Mouse (Mus musculus) heart, embryonic 11.5 days (tissue): ENCODE results near the gene Trhde. TPM values are rescaled to one million over a fixed set of nuclear protein-coding genes. Genes with fewer than 3 reads are reported as not detected.

ENCODE experiments used
- ATAC-seq: fragments of 200-750 bp; cut with Nextera tagmentation; replicated peaks from 2 replicates; pipeline ENCODE4 v1.8.0; 2017; ENCODE audit warnings: moderate library complexity; ENCODE audit not compliant: insufficient number of reproducible peaks, low FRiP score, low TSS enrichment
- H3K27ac ChIP-seq: fragments of 300-500 bp; sonication (generic); 2 replicates; pipeline ENCODE4 v1.5.1; 2014; ENCODE audit warnings: mild to moderate bottlenecking, low read depth, low read length
- H3K27me3 ChIP-seq: fragments of 300-500 bp; sonication (generic); 2 replicates; pipeline ENCODE4 v1.6.1; 2014; ENCODE audit warnings: mild to moderate bottlenecking, low read length, mixed read lengths; ENCODE audit not compliant: control insufficient read depth, insufficient read depth
- H3K36me3 ChIP-seq: fragments of 300-500 bp; sonication (generic); 2 replicates; pipeline ENCODE4 v1.6.1; 2014; ENCODE audit warnings: mild to moderate bottlenecking, low read length, moderate library complexity, mixed read lengths; ENCODE audit not compliant: control insufficient read depth, insufficient read depth
- H3K4me1 ChIP-seq: fragments of 300-500 bp; sonication (generic); 2 replicates; pipeline ENCODE4 v1.6.1; 2014; ENCODE audit warnings: low read length; ENCODE audit not compliant: control insufficient read depth, insufficient read depth
- H3K4me2 ChIP-seq: fragments of 300-500 bp; sonication (generic); 2 replicates; pipeline ENCODE4 v1.6.1; 2014; ENCODE audit warnings: mild to moderate bottlenecking, moderate library complexity
- H3K4me3 ChIP-seq: fragments of 300-500 bp; sonication (generic); 2 replicates; pipeline ENCODE4 v1.5.1; 2014; ENCODE audit warnings: low read depth, low read length
- H3K9ac ChIP-seq: fragments of 300-500 bp; sonication (generic); 2 replicates; pipeline ENCODE4 v1.6.1; 2014; ENCODE audit warnings: mild to moderate bottlenecking, low read depth, low read length, moderate library complexity
- H3K9me3 ChIP-seq: fragments of 300-500 bp; sonication (generic); replicated peaks from 2 replicates; pipeline ENCODE4 v1.6.1; 2016; ENCODE audit warnings: low read length; ENCODE audit not compliant: control insufficient read depth
- WGBS: fragments of 180-500 bp; shearing (Covaris S2); extraction: QIAGEN DNeasy Blood & Tissue Kit; methylation state at CpG from one replicate; pipeline ENCODE4 v1.1.7; 2014; ENCODE audit not compliant: insufficient replicate concordance; 5-methylcytosine and 5-hydroxymethylcytosine counted together
- polyA plus RNA-seq: library from polyadenylated mRNA; unstranded; fragments of >200 nt; fragmentation: Nextera tagmentation; extraction: Ambion mirVana; gene quantifications from 2 replicates; pipeline ENCODE4 v1.2.1, GENCODE M21; 2014

Trhde gene
- polyA plus RNA-seq, 1 experiment from 2014 or later = 0.13 TPM

DNA sequence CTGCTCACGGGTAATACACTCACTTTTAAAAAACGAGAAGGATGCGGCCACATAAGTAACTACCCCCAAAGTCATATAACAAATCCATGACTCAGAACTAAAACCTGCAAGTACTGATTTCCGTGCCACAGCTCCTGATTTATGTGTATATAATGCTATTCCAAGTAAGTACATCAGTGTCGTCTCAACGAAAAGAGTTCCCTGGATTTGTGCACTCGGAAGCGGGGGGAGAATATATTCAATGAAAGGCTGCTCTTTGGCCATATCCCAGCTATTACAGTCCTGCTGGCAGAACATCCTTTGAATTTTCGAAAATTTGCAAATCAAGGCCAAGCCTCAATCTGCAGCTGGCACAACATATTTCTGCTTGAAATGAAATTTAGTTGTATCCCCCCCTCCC lies 43.5 kb downstream of the Trhde start:
- H3K36me3 ChIP-seq = no peaks in the 10 kb centered on the region
- no peak overlapping the region for H3K4me3 ChIP-seq
- H3K4me2 ChIP-seq = no peak overlapping the region
- H3K4me1 ChIP-seq = no peaks in the 10 kb centered on the region
- H3K27ac ChIP-seq = no peak overlapping the region
- 84% methylated on average over 9 of the region's 9 CpGs for WGBS
- H3K27me3 ChIP-seq = no peaks in the 10 kb centered on the region
- H3K9ac ChIP-seq = no peak overlapping the region
- no peaks in the 10 kb centered on the region for H3K9me3 ChIP-seq
- ATAC-seq = no peak

- H3K4me2 ChIP-seq = no peak overlapping the region
- no peaks in the 10 kb centered on the region for H3K4me1 ChIP-seq
- no peak for ATAC-seq
- no peaks in the 10 kb centered on the region for H3K36me3 ChIP-seq
- H3K4me3 ChIP-seq = no peak overlapping the region
- 70% methylated on average over 15 of the region's 15 CpGs for WGBS
- no peaks in the 10 kb centered on the region for H3K27me3 ChIP-seq
- H3K27ac ChIP-seq = no peak overlapping the region
- H3K9ac ChIP-seq = no peak overlapping the region
- no peaks in the 10 kb centered on the region for H3K9me3 ChIP-seq
Observed at GRCm38 (mm10) chr10:114742755-114743705, 59.1 kb downstream of the Trhde start.

GRCm38 (mm10) chr10:114739916-114740315 lies 62.2 kb downstream of the Trhde start:
- no peaks in the 10 kb centered on the region for H3K4me1 ChIP-seq
- H3K9me3 ChIP-seq = no peaks in the 10 kb centered on the region
- H3K4me3 ChIP-seq = no peak overlapping the region
- 75% methylated on average over 5 of the region's 5 CpGs for WGBS
- H3K9ac ChIP-seq = no peak overlapping the region
- H3K4me2 ChIP-seq = no peak overlapping the region
- H3K27ac ChIP-seq = no peak overlapping the region
- H3K27me3 ChIP-seq = no peaks in the 10 kb centered on the region
- H3K36me3 ChIP-seq = no peaks in the 10 kb centered on the region
- ATAC-seq = no peak

GRCm38 (mm10) chr10:114737581-114737980 lies 64.5 kb downstream of the Trhde start:
- Histone ChIP-seq H3K27me3 (no peaks in the 10 kb centered on the region), H3K4me2 (no peak overlapping the region), H3K36me3 (no peaks in the 10 kb centered on the region), H3K27ac (no peak overlapping the region), H3K9me3 (no peaks in the 10 kb centered on the region), H3K9ac (no peak overlapping the region), H3K4me1 (no peaks in the 10 kb centered on the region), H3K4me3 (no peak overlapping the region)
- WGBS = 74% methylated on average over 2 of the region's 2 CpGs
- ATAC-seq = no peak

DNA sequence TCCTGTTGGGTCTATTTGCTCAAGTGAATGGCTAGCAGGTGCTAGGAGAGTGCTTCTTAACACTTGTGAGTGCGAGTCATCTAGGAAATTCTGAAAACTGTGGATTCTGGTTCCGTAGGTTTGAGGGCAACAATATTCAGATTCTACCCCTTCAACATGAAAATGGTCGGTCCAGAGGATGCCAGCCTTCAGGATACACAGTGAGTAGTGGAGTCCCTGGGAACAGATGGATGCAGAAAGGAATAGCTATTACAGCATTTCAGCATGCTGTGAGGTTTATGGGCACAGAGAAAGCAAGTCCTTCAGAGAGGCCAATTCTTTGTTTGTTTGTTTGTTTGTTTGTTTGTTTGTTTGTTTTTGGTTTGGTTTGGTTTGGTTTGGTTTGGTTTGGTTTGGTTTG lies 65.7 kb downstream of the Trhde start:
- WGBS = 76% methylated on average over 3 of the region's 3 CpGs
- Histone ChIP-seq H3K27ac (no peak overlapping the region), H3K4me1 (no peaks in the 10 kb centered on the region), H3K9me3 (no peaks in the 10 kb centered on the region), H3K27me3 (no peaks in the 10 kb centered on the region), H3K4me2 (no peak overlapping the region), H3K4me3 (no peak overlapping the region), H3K9ac (no peak overlapping the region), H3K36me3 (no peaks in the 10 kb centered on the region)
- no peak for ATAC-seq

DNA sequence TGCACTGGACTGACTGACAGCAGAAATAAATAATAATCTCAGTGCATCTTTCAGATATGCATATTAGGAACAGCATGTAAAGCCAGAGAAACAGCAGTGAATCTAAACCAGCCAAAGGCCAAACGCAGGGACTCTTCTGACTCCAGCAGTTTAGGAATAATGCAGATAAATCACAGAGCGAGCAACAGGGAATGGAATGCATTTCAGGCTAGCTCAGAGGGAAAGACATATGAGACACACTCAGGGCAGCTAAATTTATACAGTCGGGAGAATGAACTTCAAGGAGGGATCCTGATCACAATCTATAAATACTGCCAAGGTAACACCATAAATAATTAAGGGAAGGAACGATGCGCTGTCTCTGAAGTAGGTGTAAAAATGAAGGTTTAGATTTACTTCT lies 66.4 kb downstream of the Trhde start:
- Histone ChIP-seq H3K4me1 (no peaks in the 10 kb centered on the region), H3K9ac (no peak overlapping the region), H3K27me3 (no peaks in the 10 kb centered on the region), H3K4me3 (no peak overlapping the region), H3K36me3 (no peaks in the 10 kb centered on the region), H3K9me3 (no peaks in the 10 kb centered on the region), H3K4me2 (no peak overlapping the region), H3K27ac (no peak overlapping the region)
- ATAC-seq = no peak
- WGBS = 65% methylated on average over 5 of the region's 5 CpGs

DNA sequence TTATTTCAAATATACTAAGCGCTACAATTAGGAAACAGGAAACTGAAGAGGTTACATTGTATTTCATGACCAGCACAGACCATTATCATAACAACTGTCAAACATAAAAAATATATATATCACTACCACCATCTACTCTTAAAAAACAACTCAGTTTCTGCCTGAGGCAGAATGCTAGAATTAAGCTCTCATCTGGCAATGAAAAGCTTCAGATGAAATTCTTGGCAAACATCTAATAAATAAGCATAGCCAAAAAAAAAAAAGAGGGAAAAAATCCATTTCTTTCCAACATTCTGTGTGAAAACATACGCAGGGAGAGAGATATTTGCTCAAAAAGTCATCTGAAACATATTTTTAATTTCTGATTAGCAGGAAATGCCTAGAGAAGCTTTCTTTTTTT lies 67.0 kb downstream of the Trhde start:
- WGBS = 83% methylated on average over 2 of the region's 2 CpGs
- Histone ChIP-seq H3K9me3 (no peaks in the 10 kb centered on the region), H3K27me3 (no peaks in the 10 kb centered on the region), H3K27ac (no peak overlapping the region), H3K36me3 (no peaks in the 10 kb centered on the region), H3K4me1 (no peaks in the 10 kb centered on the region), H3K9ac (no peak overlapping the region), H3K4me3 (no peak overlapping the region), H3K4me2 (no peak overlapping the region)
- ATAC-seq = no peak

DNA sequence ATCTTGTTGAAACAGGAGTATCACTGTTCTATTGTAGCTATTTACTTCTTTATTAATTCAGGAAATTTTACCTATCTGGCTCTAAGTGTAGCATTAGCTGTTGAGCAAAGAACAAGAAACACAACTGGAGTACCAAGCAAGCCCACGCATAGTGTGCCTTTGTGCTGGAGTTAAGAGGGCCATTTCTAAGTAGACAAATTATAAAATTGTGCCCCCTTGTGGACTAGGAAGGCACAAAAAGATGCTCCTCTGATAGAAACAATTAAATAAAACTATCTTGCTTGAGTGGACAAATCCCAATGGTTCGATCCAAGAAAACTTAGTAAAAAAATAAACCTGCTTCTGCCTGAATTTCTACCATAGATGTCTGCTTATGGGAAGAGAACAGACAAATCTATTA lies 76.5 kb downstream of the Trhde start:
- H3K4me2 ChIP-seq = no peak overlapping the region
- 63% methylated on average over 2 of the region's 2 CpGs for WGBS
- ATAC-seq = no peak
- no peak overlapping the region for H3K27ac ChIP-seq
- H3K4me3 ChIP-seq = no peak overlapping the region
- no peaks in the 10 kb centered on the region for H3K9me3 ChIP-seq
- H3K36me3 ChIP-seq = no peaks in the 10 kb centered on the region
- H3K27me3 ChIP-seq = no peaks in the 10 kb centered on the region
- no peak overlapping the region for H3K9ac ChIP-seq
- no peaks in the 10 kb centered on the region for H3K4me1 ChIP-seq

DNA sequence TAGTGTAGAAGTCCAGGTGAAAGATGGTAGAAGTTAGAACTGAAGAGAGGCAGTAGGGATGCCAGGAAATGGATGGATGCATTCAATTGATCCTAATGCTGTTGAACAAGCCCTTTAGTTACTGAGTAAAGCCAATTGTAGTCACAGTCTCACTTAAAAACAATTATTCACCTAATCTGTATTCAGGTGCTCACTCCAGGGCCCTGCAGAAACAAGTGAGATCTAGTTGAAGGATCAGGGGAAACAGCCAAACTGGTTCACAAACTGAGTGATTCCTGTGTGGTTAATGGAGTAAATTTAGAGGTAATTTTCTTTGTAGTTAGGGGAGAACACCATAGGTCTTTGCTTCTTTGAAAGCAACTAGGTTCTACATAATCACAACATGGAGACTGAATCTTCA lies 100.3 kb downstream of the Trhde start:
- no peaks in the 10 kb centered on the region for H3K27me3 ChIP-seq
- H3K4me2 ChIP-seq = no peak overlapping the region
- no peak for ATAC-seq
- no peaks in the 10 kb centered on the region for H3K36me3 ChIP-seq
- no peaks in the 10 kb centered on the region for H3K9me3 ChIP-seq
- no peak overlapping the region for H3K27ac ChIP-seq
- no peaks in the 10 kb centered on the region for H3K4me1 ChIP-seq
- no peak overlapping the region for H3K9ac ChIP-seq
- no peak overlapping the region for H3K4me3 ChIP-seq
